Mouse (Mus musculus) adrenal gland, postnatal 25 days (tissue): ENCODE data around the gene Tjap1. TPM values are rescaled to one million over a fixed set of nuclear protein-coding genes. Genes with fewer than 3 reads are reported as not detected.

Source experiments
- DNase-seq: peaks from one replicate; pipeline ENCODE4 v3.0.0; 2021; ENCODE audit warnings: mixed read lengths
- microRNA-seq, 2 experiments: library from miRNA; unstranded; fragments of <30 nt; microRNA quantifications; one replicate each; pipeline ENCODE4 v1.2.0; 2021
- total RNA-seq: library from RNA; stranded (reverse); gene quantifications from 2 replicates; pipeline ENCODE4 v1.2.3, GENCODE M21; 2021

Tjap1 gene
- total RNA-seq, 1 experiment from 2014 or later, result 66.6 TPM

DNA sequence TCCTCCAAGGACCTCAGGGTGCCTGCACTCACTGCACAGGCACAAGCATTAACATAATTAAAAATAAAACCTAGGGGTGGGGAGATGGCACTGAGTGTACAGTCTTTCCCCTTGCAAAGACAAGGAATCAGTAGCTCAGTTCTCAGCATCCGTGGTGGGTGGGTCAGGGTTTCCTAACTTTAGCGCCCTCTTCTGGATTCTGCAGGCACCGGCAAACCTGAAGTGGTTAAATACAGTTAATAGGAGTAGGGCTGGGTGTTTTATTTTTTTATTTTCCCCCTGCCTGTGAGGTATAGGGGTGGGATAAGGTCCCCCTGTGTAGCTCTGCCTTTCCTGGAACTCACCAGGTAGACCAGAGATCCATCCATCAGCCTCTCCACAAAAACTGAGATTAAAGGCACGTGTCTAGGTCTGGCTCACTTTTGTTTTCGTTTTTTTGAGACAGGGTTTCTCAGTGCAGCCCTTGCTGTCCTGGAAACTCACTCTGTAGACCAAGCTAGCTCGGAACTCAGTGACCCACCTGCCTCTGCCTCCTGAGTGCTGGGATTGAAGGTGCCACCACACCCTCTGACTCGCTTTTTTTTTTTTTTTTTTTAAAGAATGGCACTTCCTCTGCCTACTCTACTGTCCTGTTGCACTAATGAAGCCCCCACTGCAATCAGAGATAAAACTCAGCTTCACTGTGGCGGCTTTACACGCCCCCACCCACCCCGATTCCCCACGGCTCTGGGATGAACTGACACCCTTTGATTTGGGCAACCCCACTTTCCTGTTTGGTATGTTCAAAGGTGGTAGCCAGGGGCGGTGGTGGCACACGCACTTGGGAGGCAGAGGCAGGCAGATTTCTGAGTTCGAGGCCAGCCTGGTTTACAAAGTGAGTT, 30.0 kb downstream of the Tjap1 start:
- no peak for DNase-seq

GRCm38 (mm10) chr17:46251174-46251573, 31.7 kb downstream of the Tjap1 start:
- DNase-seq, result no peak

GRCm38 (mm10) chr17:46248189-46248522, 34.7 kb downstream of the Tjap1 start:
- no peak for DNase-seq

GRCm38 (mm10) chr17:46247512-46248188, 35.2 kb downstream of the Tjap1 start, which contains the start of the genes Polr1c and Yipf3:
Gene Polr1c, minus strand, starts transcription at chr17:46248054.
Gene Yipf3, plus strand, starts transcription at chr17:46248080.
- DNase-seq, result peak; percentile 95

- DNase-seq, result peak; percentile 82
Measured at GRCm38 (mm10) chr17:46244579-46244978, 38.2 kb downstream of the Tjap1 start.

DNA sequence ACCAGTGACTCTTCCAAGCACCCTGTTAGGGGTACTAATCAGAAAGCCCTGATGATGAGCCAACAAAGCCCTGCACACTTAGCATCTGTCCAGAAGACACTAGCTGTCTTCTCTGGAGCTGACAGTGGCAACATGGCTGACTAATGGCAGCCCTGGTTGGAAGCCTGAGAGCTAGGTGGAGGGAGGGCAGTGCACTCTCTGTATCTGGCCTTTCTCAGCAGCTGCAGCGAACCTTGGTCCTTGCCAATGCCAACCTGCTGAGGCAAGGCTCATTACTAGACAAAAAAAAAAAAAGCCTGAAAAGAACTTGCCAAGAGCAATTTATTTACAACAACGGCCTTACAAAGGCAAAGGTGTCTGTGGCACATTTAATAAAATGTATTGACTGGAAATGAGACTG, 39.2 kb downstream of the Tjap1 start:
- no peak for DNase-seq

- DNase-seq, result no peak
Measured at GRCm38 (mm10) chr17:46242993-46243392, 39.8 kb downstream of the Tjap1 start.

- no peak for DNase-seq
Measured at GRCm38 (mm10) chr17:46242274-46242673, 40.6 kb downstream of the Tjap1 start.

- DNase-seq, result no peak
Measured at GRCm38 (mm10) chr17:46241471-46241870, 41.4 kb downstream of the Tjap1 start.

GRCm38 (mm10) chr17:46239516-46240114, 43.2 kb downstream of the Tjap1 start:
- DNase-seq, result no peak

DNA sequence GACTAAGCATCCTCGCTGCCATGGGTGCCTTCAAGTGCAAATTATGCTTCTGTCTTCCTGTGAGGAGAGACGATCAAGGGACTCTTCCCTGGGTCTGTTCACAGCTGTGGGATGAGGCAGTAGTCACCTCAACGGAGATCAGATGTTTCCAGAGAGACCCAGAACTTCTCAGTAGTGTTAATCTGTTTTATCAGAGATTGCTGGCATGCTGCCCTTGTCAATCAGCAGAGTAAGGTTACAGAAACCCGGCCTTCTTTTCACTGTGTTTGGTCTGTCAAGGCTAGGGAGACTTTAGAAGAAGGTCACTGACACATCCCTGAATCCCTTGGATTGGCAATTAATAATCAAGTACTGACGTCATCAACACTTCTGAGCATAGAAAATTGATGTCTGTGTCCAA, 45.3 kb downstream of the Tjap1 start:
- no peak for DNase-seq

DNA sequence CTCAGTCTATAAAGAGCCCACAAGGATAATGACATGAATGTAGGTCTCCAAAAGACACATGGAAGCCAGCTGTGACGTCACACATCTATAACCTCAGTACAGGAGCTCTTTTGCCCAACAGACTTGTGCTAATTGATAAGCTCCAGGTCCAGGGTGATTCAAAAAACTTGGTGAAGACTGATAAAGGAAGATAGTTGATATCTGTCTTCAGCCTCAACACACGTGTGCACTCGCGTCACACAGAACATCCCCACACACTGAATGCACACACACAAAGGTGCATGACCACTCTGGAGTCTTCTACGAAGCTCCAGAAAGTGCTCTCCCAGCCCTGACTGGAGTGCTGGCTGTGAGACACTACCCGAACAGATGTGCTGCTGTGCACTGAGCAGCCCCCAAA, 45.7 kb downstream of the Tjap1 start:
- DNase-seq, result no peak

- no peak for DNase-seq
Measured at GRCm38 (mm10) chr17:46236067-46236466, 46.8 kb downstream of the Tjap1 start.

- DNase-seq, result no peak
Measured at GRCm38 (mm10) chr17:46227576-46227975, 55.2 kb downstream of the Tjap1 start.

DNA sequence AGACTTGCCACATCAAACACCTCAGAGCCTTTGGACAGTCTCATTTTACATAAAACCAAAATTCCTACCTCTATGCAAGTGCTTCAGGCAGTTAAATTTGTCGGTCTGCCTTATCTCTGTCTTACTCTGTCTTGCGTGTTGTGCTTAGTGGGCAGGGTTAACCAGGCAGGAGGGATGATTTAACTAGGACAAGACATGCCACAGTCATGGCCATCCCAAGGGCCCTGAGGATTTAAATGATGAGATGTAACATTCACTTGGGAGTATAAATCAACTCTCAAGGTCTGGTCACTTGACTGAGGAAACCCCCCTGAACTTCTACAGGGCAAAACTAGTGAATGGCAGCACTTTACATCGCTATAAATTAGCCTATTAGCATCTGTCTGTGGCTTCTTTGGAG, 61.2 kb downstream of the Tjap1 start:
- no peak for DNase-seq

GRCm38 (mm10) chr17:46210550-46210949, 72.3 kb downstream of the Tjap1 start:
- DNase-seq, result no peak

Small RNA genes lying within 50 kb of the gene (microRNA-seq; reads per million reads assigned to microRNA genes)
- gene Mir693, result 0.34 to 0.71 reads per million in 2 experiments

Other genes with a start within 250 kb of the Tjap1 start
- gene Mrps18a, start 172.0 kb downstream of the Tjap1 start, total RNA-seq, result 107 and 108 TPM in 2 replicates
- gene Rsph9, start 138.8 kb downstream of the Tjap1 start, total RNA-seq, result 4.4 and 7.6 TPM in 2 replicates
- gene Mad2l1bp, start 129.5 kb downstream of the Tjap1 start, total RNA-seq, result 18.3 and 20.6 TPM in 2 replicates
- gene Gtpbp2, start 122.0 kb downstream of the Tjap1 start, total RNA-seq, result 101 and 112 TPM in 2 replicates
- 43.2 and 44.9 TPM in 2 replicates for gene Polh, start 80.4 kb downstream of the Tjap1 start, total RNA-seq
- 83.4 and 92.1 TPM in 2 replicates for gene Xpo5, start 80.2 kb downstream of the Tjap1 start, total RNA-seq
- gene Polr1c, start 35.0 kb downstream of the Tjap1 start, total RNA-seq, result 96.4 and 123 TPM in 2 replicates
- gene Yipf3, start 34.9 kb downstream of the Tjap1 start, total RNA-seq, result 169 and 208 TPM in 2 replicates
- 5.3 and 6.6 TPM in 2 replicates for gene Lrrc73, start 29.5 kb downstream of the Tjap1 start, total RNA-seq
- gene Dlk2, start 14.4 kb upstream of the Tjap1 start, total RNA-seq, result 1.00 TPM in 1 of 2 replicates, not detected in the other
- gene Abcc10, start 45.3 kb upstream of the Tjap1 start, total RNA-seq, result 12.8 and 14.5 TPM in 2 replicates
- gene Zfp318, start 100.7 kb upstream of the Tjap1 start, total RNA-seq, result 34.7 and 38.3 TPM in 2 replicates
- gene Crip3, start 145.9 kb upstream of the Tjap1 start, total RNA-seq, result 0.61 and 1.4 TPM in 2 replicates
- not detected in 2 replicates for gene Slc22a7, start 155.4 kb upstream of the Tjap1 start, total RNA-seq
- gene Ttbk1, start 204.6 kb upstream of the Tjap1 start, total RNA-seq, result 0.52 and 0.55 TPM in 2 replicates
- 5.3 and 8.4 TPM in 2 replicates for gene Dnph1, start 213.7 kb upstream of the Tjap1 start, total RNA-seq